Mouse (Mus musculus) heart, postnatal 36 days (tissue): Measurements from ENCODE around the gene Etv6. TPM values are rescaled to one million over a fixed set of nuclear protein-coding genes. Genes with fewer than 3 reads are reported as not detected.

ENCODE experiments used
- DNase-seq, 2 experiments: peaks; one replicate each; pipeline ENCODE4 v3.0.0; 2021 to 2022
- intact Hi-C: fragments of 180-260 bp; cut with DNase I; formaldehyde crosslinking; loops from one replicate; pipeline ENCODE4 v1.15.1; 2025
- total RNA-seq, 2 experiments: library from RNA; stranded (reverse); gene quantifications; 2 replicates each; pipeline ENCODE4 v1.2.3; 2021

Etv6 gene
- total RNA-seq, 2 experiments from 2014 or later: 11.5 to 15.0 TPM

GRCm38 (mm10) chr6:134157533-134158115 is 122.1 kb downstream of the Etv6 start:
- intact Hi-C loops: loop anchor here (5.0 kb wide), 1 partner anchor 210 kb away; no protein-coding TSS in a partner anchor
- DNase-seq: no peak

- intact Hi-C loops: loop anchor here (5.0 kb wide), 1 partner anchor 209 kb away; no protein-coding TSS in a partner anchor
- DNase-seq: no peak
Measured at GRCm38 (mm10) chr6:134158201-134158600, 122.7 kb downstream of the Etv6 start.

- intact Hi-C loops: loop anchor here (5.0 kb wide), 1 partner anchor 208 kb away; no protein-coding TSS in a partner anchor
- DNase-seq: no peak
Measured at GRCm38 (mm10) chr6:134159672-134160071, 124.2 kb downstream of the Etv6 start.

GRCm38 (mm10) chr6:134161040-134161439 is 125.5 kb downstream of the Etv6 start:
- DNase-seq: no peak
- intact Hi-C loops: no loop called here

GRCm38 (mm10) chr6:134163346-134163745 is 127.8 kb downstream of the Etv6 start:
- DNase-seq: no peak
- intact Hi-C loops: no loop called here

- DNase-seq: no peak
- intact Hi-C loops: no loop called here
Measured at GRCm38 (mm10) chr6:134164356-134164755, 128.9 kb downstream of the Etv6 start.

GRCm38 (mm10) chr6:134165012-134165411 is 129.5 kb downstream of the Etv6 start:
- DNase-seq: no peak
- intact Hi-C loops: no loop called here

GRCm38 (mm10) chr6:134167963-134168362 is 132.5 kb downstream of the Etv6 start:
- intact Hi-C loops: no loop called here
- no peak for DNase-seq

- DNase-seq: no peak
Measured at GRCm38 (mm10) chr6:134168799-134169198, 133.3 kb downstream of the Etv6 start.

GRCm38 (mm10) chr6:134171235-134171634 is 135.7 kb downstream of the Etv6 start:
- no peak for DNase-seq
- intact Hi-C loops: no loop called here

More at GRCm38 (mm10) chr6:134168799-134169198, 133.3 kb downstream of the Etv6 start:
- intact Hi-C loops: no loop called here

- DNase-seq: peak in 1 of 2 experiments; percentile 30
- intact Hi-C loops: no loop called here
Measured at GRCm38 (mm10) chr6:134171906-134172728, 136.6 kb downstream of the Etv6 start.

GRCm38 (mm10) chr6:134173439-134173838 is 137.9 kb downstream of the Etv6 start:
- intact Hi-C loops: no loop called here
- DNase-seq: peak in 1 of 2 experiments; percentile 30

- intact Hi-C loops: no loop called here
- no peak for DNase-seq
Measured at GRCm38 (mm10) chr6:134175059-134175458, 139.6 kb downstream of the Etv6 start.

GRCm38 (mm10) chr6:134177196-134177595 is 141.7 kb downstream of the Etv6 start:
- intact Hi-C loops: no loop called here
- no peak for DNase-seq

- intact Hi-C loops: no loop called here
- DNase-seq: peak in 1 of 2 experiments; percentile 52
Measured at GRCm38 (mm10) chr6:134182301-134182948, 146.9 kb downstream of the Etv6 start.

GRCm38 (mm10) chr6:134183592-134184342 is 148.3 kb downstream of the Etv6 start:
- DNase-seq: no peak
- intact Hi-C loops: no loop called here

- peak; percentile 72 to 80 for DNase-seq
- intact Hi-C loops: loop anchor here (2.0 to 5.0 kb wide), 3 partner anchors 20 to 149 kb away; partner anchors contain the start of gene Etv6
Measured at GRCm38 (mm10) chr6:134186286-134186903, 150.9 kb downstream of the Etv6 start.

GRCm38 (mm10) chr6:134188719-134189118 is 153.2 kb downstream of the Etv6 start:
- intact Hi-C loops: loop anchor here (5.0 kb wide), 2 partner anchors 36 to 151 kb away; partner anchors contain the start of gene Etv6
- DNase-seq: no peak

- intact Hi-C loops: loop anchor here (5.0 kb wide), 2 partner anchors 37 to 152 kb away; partner anchors contain the start of gene Etv6
- no peak for DNase-seq
Measured at GRCm38 (mm10) chr6:134189174-134189573, 153.7 kb downstream of the Etv6 start.
